Mouse (Mus musculus): ENCODE measurements at regions not wholly inside any gene's neighbourhood (a gene's known extent, or its start where the extent isn't known, plus 50 kb on each side); places are given as distances from the start of the nearest gene placed in this dataset.
A peak's percentile ranks its signal among the peaks of the same experiment; 100 is the strongest.

DNA sequence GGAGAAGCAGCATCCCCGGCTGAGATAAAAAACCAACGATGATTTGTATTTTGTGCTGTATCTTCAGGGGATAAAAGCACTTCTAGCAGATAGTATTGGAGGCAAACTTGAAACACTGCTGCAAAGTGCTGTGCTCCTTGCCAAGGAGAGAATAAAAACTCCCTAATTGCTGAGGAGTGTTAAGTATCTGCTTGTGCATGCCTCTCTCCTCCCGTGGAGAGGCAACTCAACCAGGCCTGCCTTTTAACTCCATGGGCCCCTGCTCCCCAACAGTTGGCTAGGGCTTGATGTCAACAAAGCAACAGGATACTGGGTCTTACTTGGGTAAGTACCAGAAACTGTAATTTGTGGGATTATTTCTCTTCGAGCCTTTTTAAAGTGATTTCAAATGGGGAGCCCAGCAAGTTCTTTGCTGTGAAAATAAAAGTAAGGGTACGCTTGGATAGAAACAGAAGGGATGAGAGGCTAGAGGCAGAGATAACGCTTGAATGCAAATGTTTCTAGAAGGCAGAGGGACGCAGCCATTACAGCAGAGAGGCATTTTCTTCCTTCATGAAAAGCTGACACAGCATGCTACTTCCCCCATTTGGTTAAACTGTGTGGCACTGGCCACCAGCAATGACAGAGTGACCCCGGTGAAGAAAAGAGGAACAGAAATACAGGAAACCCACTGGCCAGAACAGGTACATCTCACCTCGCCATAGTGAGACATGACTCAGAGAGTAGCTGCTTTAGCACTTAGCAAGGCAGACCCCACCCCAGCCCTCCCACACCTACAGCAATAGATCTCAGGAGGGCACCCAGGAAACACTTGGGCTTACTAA is 369.0 kb upstream of the Spred2 start:
- DNase-seq (ENCODE audit: low read depth), result peak; percentile 79

DNA sequence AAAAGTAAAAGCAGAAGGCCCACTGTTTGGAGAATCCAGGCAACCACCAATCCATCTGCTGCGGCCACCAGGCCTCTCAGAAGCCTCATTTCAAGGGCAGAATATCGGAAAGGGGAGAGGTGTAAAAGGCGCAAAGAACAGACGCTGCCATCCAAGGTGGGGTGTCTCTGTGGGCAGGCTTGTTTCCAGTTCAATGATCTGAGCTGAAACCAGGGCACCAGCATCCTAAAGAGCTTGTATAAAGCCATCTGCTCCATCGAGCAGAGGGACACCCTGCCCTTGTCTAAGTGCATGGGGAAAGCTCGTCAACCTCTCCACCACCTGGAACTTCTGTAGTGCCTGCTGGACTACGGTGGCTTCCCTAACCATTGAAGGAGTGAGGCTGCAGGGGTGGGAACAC is 363.7 kb upstream of the Spred2 start:
- no peak for TF ChIP-seq CTCF (IDR thresholded peaks at IDR 0.05; ENCODE audit: borderline replicate concordance, extremely low read depth, insufficient read depth, insufficient read length)
- no peak for TF ChIP-seq POLR2A (IDR thresholded peaks at IDR 0.05; ENCODE audit: borderline replicate concordance, extremely low read depth, insufficient read depth, insufficient read length, poor library complexity, severe bottlenecking)
- DNase-seq (ENCODE audit: low read depth), result no peak

More for the DNA sequence above, 369.0 kb upstream of the Spred2 start:
- TF ChIP-seq CTCF (IDR thresholded peaks at IDR 0.05; ENCODE audit: borderline replicate concordance, extremely low read depth, insufficient read depth, insufficient read length) (no peak), POLR2A (IDR thresholded peaks at IDR 0.05; ENCODE audit: borderline replicate concordance, extremely low read depth, insufficient read depth, insufficient read length, poor library complexity, severe bottlenecking) (no peak)

DNA sequence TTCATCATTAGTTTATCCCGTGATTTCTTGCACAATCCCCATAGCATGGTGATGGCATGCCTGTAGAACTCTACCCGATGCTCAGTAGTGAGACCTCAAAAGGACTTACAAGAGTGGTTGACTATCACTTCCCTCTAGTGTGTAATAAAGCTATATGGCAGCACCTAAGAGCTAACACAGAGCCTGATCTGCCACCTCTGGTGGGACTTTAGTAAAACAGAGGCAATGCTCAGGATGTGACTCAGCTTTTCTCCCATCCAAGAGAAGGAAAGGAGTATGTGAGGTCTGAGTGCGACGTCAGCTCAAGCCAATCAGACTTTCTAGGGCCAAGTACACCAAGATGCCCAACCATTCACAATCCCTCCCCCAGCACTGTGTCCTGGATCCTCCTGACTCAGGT is 361.5 kb upstream of the Spred2 start:
- TF ChIP-seq POLR2A (IDR thresholded peaks at IDR 0.05; ENCODE audit: borderline replicate concordance, extremely low read depth, insufficient read depth, insufficient read length, poor library complexity, severe bottlenecking), result no peak
- no peak for TF ChIP-seq CTCF (IDR thresholded peaks at IDR 0.05; ENCODE audit: borderline replicate concordance, extremely low read depth, insufficient read depth, insufficient read length)
- DNase-seq (ENCODE audit: low read depth), result no peak

DNA sequence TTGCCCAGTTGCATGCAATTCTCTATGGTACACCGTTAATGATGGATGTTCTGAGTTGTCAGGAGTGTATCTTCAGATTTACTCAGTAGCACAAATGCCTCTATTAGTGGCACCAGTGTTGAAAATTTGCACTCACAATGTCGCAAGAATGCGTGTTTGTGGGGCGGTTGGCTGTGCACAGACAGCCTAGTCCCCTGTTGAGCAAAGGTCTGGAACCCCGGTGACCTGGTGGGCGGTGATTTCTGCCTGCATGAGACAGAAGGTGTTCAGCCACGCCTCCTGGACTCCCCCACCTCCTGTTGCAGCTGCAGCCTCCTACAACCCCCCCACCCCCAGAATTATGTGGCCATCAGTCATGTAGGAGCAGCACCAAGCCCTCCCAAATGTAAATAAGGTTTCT is 338.9 kb upstream of the Spred2 start:
- TF ChIP-seq CTCF (IDR thresholded peaks at IDR 0.05; ENCODE audit: borderline replicate concordance, extremely low read depth, insufficient read depth, insufficient read length) (no peak), POLR2A (IDR thresholded peaks at IDR 0.05; ENCODE audit: borderline replicate concordance, extremely low read depth, insufficient read depth, insufficient read length, poor library complexity, severe bottlenecking) (no peak)
- DNase-seq (ENCODE audit: low read depth), result no peak

DNA sequence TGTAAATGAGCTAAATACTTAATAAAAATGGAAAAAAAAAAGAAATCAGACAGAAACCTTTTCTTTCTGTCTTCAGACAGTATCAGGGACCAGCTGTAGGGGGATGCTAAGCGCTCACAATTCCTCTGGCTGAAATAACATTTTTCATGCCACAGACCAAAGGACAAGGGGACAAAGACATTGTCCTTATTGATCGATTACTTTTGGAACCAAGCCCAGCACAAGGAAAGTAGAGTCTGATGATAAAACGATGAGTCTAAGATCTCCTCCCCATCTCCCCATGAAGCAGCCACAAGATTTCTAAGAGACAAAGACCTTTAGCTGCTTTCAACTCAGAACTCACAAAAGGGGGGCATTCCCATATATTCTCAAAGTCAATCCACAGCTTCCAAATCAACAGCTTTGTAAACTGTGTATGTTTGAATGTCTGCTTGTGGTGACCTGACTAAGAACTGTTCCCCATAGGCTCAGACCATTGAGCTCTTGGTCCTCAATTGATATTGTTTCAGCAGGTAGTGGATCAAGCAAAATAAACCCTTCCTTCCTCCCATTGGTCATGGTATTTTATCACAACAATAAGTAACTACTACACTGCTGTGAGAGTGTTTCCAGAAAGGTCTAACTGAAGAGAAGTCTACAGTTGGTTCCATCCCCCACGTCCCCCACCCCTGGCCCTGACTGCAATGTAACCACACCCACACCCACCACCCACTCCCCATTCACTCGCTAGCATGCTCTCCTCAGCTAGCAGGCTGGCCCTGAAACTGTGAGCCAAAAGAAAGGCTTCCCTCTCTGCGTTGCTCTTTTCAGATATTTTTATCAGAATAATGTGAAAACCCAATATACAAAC is 331.4 kb upstream of the Spred2 start:
- no peak for DNase-seq (ENCODE audit: low read depth)
- TF ChIP-seq POLR2A (IDR thresholded peaks at IDR 0.05; ENCODE audit: borderline replicate concordance, extremely low read depth, insufficient read depth, insufficient read length, poor library complexity, severe bottlenecking) (no peak), CTCF (IDR thresholded peaks at IDR 0.05; ENCODE audit: borderline replicate concordance, extremely low read depth, insufficient read depth, insufficient read length) (no peak)

DNA sequence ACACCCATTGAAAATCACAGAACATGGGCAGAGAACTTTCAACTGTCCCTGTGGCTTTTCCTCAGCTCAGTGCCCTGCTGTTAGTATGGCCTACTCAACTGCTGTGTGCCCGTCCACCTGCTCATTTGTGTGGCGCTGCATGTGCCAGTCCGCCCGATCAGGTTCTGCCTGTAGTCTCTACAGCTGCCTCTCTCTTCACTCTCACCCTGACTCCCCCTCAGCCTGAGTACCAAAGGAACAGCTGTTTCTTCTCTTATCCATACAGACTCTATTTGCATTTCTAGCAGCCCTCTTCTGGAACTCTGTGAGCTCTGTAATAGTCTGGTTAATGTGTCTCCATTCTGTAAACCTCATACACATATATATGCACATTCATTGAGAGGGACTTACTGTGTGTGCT is 329.1 kb upstream of the Spred2 start:
- DNase-seq (ENCODE audit: low read depth), result peak; percentile 51
- TF ChIP-seq CTCF (IDR thresholded peaks at IDR 0.05; ENCODE audit: borderline replicate concordance, extremely low read depth, insufficient read depth, insufficient read length), result no peak
- TF ChIP-seq POLR2A (IDR thresholded peaks at IDR 0.05; ENCODE audit: borderline replicate concordance, extremely low read depth, insufficient read depth, insufficient read length, poor library complexity, severe bottlenecking), result no peak

DNA sequence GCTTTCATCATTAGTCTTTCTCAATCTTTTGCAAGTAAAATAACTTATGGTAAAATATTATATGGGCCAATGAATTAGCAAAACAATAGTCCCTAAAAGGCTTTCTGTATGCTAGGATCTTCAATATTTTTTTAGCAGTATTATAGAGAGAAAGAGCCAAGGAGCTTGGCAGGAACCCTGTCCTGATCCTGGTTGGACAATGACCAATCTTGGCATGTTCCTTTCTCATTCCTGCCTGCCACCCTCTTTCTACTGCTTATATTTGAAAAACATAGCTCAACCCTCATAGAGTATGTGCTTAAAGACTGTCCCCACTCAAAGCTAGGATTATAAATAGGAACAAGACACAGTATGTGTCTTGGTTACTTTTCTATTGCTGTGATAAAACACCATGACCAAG is 327.8 kb upstream of the Spred2 start:
- DNase-seq (ENCODE audit: low read depth), result no peak
- no peak for TF ChIP-seq POLR2A (IDR thresholded peaks at IDR 0.05; ENCODE audit: borderline replicate concordance, extremely low read depth, insufficient read depth, insufficient read length, poor library complexity, severe bottlenecking)

DNA sequence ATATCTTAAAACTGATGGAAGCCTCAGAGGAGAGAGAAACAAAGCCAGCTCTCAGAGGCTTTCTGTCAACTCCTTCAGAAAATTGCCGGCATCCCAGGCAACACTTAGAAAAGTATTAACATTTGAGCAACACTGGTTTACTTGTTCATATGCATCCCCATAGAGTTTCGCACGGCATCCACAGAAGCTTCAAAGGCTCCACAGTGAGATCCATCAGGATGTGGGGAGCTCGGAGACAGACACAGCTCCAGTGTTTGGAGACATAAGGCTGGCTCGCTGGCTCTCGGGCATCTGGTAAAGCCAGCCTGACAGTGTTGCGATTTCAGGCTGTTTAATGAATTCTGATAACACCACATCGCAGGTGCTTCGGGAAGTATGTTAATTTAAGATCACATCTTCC is 324.7 kb upstream of the Spred2 start:
- peak; percentile 49 for DNase-seq (ENCODE audit: low read depth)
- TF ChIP-seq POLR2A (IDR thresholded peaks at IDR 0.05; ENCODE audit: borderline replicate concordance, extremely low read depth, insufficient read depth, insufficient read length, poor library complexity, severe bottlenecking) (no peak), CTCF (IDR thresholded peaks at IDR 0.05; ENCODE audit: borderline replicate concordance, extremely low read depth, insufficient read depth, insufficient read length) (no peak)

DNA sequence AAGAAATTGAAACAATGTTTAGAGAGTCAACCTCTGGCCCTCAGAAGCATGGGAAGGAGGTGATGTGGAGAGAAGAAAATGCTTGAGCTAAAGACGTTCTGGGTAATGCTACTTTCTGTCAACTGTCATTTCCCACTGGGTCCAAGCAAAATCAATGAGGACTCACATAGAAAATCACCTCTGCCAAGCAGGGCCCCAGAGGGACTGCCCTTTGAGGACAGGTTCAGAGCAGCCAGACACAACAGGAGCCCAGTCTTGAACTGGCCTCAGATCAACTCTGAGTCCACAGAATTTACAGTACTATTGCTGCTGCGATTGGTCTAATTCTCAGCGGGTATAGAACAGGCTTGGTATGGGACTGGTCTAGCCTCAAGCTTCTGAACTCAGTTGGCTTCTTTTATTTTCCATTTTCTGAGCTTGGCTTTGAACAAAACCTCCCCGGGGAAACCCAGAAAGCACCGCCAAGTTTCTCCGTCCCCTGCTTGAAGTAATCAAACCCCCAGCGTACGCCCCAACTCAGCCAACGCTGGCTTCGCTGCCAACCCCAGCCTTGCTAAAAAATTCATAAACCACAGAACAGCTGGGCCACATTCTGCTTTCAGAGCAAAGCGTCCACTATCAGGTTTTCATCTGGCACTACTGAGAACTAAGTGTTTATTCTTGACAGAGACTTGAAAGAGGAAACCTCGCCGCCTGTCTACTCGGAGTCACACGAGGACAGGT is 322.8 kb upstream of the Spred2 start:
- TF ChIP-seq CTCF (IDR thresholded peaks at IDR 0.05; ENCODE audit: borderline replicate concordance, extremely low read depth, insufficient read depth, insufficient read length) (no peak), POLR2A (IDR thresholded peaks at IDR 0.05; ENCODE audit: borderline replicate concordance, extremely low read depth, insufficient read depth, insufficient read length, poor library complexity, severe bottlenecking) (no peak)
- peak; percentile 37 for DNase-seq (ENCODE audit: low read depth)

DNA sequence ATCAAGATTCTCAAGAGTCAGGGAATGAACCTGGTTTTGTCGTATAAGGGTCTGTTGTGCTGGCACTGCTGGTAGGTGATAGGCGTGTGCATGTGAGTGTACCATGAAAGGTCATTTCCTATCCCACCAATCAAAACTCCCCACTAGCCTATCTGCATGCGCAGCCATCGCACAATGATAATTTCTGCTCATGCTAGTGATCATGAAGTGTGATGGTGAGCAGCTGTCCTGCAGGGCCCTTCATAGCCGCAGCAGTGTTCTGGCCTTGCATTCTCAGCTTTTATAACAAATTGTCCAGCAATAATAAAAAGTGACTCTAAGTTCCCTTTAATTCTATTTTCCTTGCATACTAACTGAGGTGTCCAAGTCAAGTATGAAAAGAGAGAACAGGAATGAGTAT is 321.7 kb upstream of the Spred2 start:
- no peak for DNase-seq (ENCODE audit: low read depth)
- no peak for TF ChIP-seq CTCF (IDR thresholded peaks at IDR 0.05; ENCODE audit: borderline replicate concordance, extremely low read depth, insufficient read depth, insufficient read length)
- TF ChIP-seq POLR2A (IDR thresholded peaks at IDR 0.05; ENCODE audit: borderline replicate concordance, extremely low read depth, insufficient read depth, insufficient read length, poor library complexity, severe bottlenecking), result no peak

DNA sequence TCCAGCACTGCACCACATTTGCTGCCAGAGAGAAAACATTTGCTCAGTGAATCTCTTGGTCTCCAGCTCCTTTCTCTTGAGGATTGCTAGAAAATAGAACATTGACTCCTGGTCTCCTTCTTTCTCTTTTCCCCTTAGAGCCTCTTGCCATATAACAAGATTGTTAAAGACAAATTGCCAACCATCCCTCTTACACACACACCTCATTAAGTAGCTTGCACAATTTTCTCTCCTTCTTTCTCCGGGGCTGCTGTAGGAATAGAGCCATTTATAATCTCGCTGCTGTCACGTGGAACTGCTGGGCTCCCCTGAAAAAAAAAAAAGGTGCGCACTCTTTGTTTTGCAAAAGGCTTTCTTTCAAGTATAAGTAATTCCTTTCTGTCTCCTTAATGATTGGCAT is 318.6 kb upstream of the Spred2 start:
- TF ChIP-seq CTCF (IDR thresholded peaks at IDR 0.05; ENCODE audit: borderline replicate concordance, extremely low read depth, insufficient read depth, insufficient read length) (no peak), POLR2A (IDR thresholded peaks at IDR 0.05; ENCODE audit: borderline replicate concordance, extremely low read depth, insufficient read depth, insufficient read length, poor library complexity, severe bottlenecking) (no peak)
- peak; percentile 25 for DNase-seq (ENCODE audit: low read depth)

Measured in brain, embryonic 14.5 days (tissue).